Mouse (Mus musculus) ES-Bruce4 (cell line): Measurements from ENCODE around the gene AI413582. TPM values are rescaled to one million over a fixed set of nuclear protein-coding genes. Genes with fewer than 3 reads are reported as not detected.
A peak's percentile ranks its signal among the peaks of the same experiment; 100 is the strongest.

Experiments used
- H3K27ac ChIP-seq: 2 replicates; pipeline ENCODE4 v1.5.1; 2012; ENCODE audit warnings: low read length, inconsistent platforms; ENCODE audit not compliant: insufficient read depth
- H3K27me3 ChIP-seq: 2 replicates; pipeline ENCODE4 v1.6.1; 2012; ENCODE audit warnings: mild to moderate bottlenecking, low read length, inconsistent platforms; ENCODE audit not compliant: control insufficient read depth, poor library complexity, insufficient read depth, severe bottlenecking
- H3K36me3 ChIP-seq: 2 replicates; pipeline ENCODE4 v1.6.1; 2012; ENCODE audit warnings: inconsistent platforms, mild to moderate bottlenecking, low read length, moderate library complexity; ENCODE audit not compliant: control insufficient read depth, poor library complexity, insufficient read depth, severe bottlenecking
- H3K4me1 ChIP-seq: one replicate; pipeline ENCODE4 v1.8.1; 2011; ENCODE audit warnings: low read length; ENCODE audit not compliant: control insufficient read depth, insufficient read depth
- H3K4me3 ChIP-seq: 2 replicates; pipeline ENCODE4 v1.5.1; 2011; ENCODE audit warnings: low read depth, mild to moderate bottlenecking, low read length
- H3K9ac ChIP-seq: 2 replicates; pipeline ENCODE4 v1.6.1; 2012; ENCODE audit warnings: low read depth, mild to moderate bottlenecking, inconsistent platforms; ENCODE audit not compliant: poor library complexity, severe bottlenecking
- H3K9me3 ChIP-seq: replicated peaks from 2 replicates; pipeline ENCODE4 v1.6.1; 2012; ENCODE audit warnings: mild to moderate bottlenecking, low read length, inconsistent platforms; ENCODE audit not compliant: control insufficient read depth, poor library complexity, insufficient read depth, severe bottlenecking
- CTCF ChIP-seq: IDR thresholded peaks from one replicate; pipeline ENCODE4 v1.8.1; 2011; ENCODE audit warnings: low read depth, low read length
- EP300 ChIP-seq: IDR thresholded peaks from 2 replicates; pipeline ENCODE4 v1.6.1; 2011; ENCODE audit warnings: low read depth, low read length; ENCODE audit not compliant: insufficient read depth
- POLR2A ChIP-seq: IDR thresholded peaks from one replicate; pipeline ENCODE4 v1.8.1; 2011; ENCODE audit warnings: low read length; ENCODE audit not compliant: insufficient read depth
- polyA plus RNA-seq: library from polyadenylated mRNA; stranded (reverse); fragments of >200 nt; gene quantifications from 2 replicates; pipeline ENCODE4 v1.2.4, GENCODE M21; 2011; ENCODE audit warnings: low read depth; ENCODE audit not compliant: missing spikeins, insufficient read depth, insufficient read length

AI413582 gene
- polyA plus RNA-seq, 1 experiment: 14.4 TPM

DNA sequence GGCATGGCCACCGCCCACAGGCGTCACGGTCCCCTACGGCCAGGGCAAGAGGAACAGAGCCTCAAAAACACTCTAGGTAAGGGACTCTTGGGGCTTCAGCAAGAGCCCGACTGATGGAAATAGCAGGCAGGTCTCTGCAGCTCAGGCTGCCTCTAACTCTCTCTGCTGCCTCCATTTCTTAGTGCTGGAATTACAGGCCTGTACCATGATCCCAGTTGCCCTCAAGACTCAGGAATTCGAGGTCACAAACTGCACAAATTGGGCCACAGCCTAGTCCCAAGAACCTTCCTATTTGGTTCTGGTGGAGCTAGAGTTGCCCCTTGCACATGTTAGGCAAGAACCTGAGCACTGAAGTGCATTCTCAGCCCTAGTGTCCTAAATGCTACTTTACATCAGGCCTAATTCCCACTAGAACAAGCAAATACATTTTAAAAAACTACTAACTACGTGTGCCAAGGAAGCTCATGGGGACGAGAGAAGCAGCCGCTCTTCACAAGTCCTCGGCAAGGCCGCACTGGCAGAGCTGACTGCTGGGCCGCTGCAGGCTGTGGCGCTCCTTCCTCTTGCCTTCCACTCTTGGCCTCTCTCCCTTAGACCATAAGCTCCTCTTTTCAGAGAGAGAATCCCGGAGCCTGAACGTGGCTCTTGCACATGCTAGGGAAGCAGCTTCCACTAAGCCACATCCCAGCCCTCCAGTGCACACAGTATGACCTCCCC lies 30.3 kb upstream of the AI413582 start:
- Histone ChIP-seq H3K27ac (no peak overlapping the region), H3K4me3 (0 out of 2 replicates have a peak overlapping the region, but pooled peaks have one; percentile 13), H3K9me3 (no peaks in the 10 kb centered on the region), H3K36me3 (no peaks in the 10 kb centered on the region), H3K4me1 (peaks cover under 1% of the 10 kb centered on the region), H3K9ac (no peak overlapping the region), H3K27me3 (no peaks in the 10 kb centered on the region)
- TF ChIP-seq POLR2A: no peak
- TF ChIP-seq CTCF: no peak
- TF ChIP-seq EP300: no peak

DNA sequence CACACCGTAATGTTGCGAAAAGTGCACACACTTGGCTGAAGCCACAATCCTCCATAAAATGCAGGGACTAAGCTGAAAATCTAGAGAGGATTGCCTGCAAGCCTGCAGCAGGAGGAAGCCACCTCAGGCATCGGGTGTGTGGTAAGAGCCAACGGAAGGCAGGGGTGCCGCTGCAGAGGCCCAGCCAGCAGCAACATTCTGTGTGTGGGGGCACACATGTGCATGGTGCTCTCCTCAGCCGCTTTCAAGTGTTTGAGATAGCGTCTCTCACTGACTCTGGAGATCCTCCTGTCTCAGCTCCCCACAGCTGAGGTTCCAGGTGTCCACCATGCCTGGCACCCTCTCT lies 27.0 kb upstream of the AI413582 start:
- no peak overlapping the region for H3K4me3 ChIP-seq
- no peaks in the 10 kb centered on the region for H3K4me1 ChIP-seq
- H3K27me3 ChIP-seq: no peaks in the 10 kb centered on the region
- H3K27ac ChIP-seq: no peak overlapping the region
- H3K36me3 ChIP-seq: no peaks in the 10 kb centered on the region
- no peak overlapping the region for H3K9ac ChIP-seq
- TF ChIP-seq POLR2A: no peak
- no peak for TF ChIP-seq CTCF
- no peak for TF ChIP-seq EP300
- no peaks in the 10 kb centered on the region for H3K9me3 ChIP-seq

DNA sequence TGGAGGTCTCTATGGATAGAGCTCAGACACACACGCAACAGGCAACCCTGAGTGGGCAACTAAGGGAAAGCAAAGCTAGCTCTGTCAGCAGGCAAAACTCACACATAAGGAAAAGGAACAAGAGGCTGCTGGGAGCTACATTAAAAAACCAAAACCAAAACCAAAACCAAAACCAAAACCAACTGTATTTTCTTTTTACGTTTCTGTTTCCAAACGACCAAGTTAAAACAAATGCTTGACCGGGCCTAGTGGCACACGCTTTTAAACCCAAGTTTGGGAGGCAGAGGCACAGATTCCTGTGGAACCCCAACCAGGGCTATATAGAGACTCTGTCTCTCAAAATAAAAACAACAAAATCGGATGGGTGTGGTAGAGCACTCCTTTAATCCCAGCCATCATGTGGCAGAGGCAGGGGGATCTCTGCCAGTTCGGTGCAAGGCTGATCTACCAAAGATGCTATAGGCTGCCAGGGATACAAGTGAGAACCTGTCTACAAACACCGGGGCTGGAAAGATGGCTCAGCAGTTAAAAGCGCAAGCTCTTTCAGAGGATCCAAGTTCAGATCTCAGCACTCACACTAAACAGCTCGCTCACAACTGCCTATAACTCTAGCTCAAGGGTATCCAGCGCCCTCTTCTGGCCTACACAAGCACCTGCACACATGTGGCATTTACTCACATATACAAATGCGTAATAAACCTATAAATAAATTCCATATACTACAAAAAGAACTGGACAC lies 26.4 kb upstream of the AI413582 start:
- TF ChIP-seq CTCF (peak; percentile 59), EP300 (no peak), POLR2A (no peak)
- H3K9ac ChIP-seq: no peak overlapping the region
- H3K36me3 ChIP-seq: no peaks in the 10 kb centered on the region
- no peaks in the 10 kb centered on the region for H3K27me3 ChIP-seq
- no peaks in the 10 kb centered on the region for H3K4me1 ChIP-seq
- H3K4me3 ChIP-seq: no peak overlapping the region
- H3K27ac ChIP-seq: no peak overlapping the region
- H3K9me3 ChIP-seq: no peaks in the 10 kb centered on the region

GRCm38 (mm10) chr17:27588231-27588630 lies 22.7 kb upstream of the AI413582 start:
- TF ChIP-seq POLR2A (no peak), EP300 (no peak), CTCF (no peak)
- H3K4me3 ChIP-seq: no peak overlapping the region
- H3K27ac ChIP-seq: no peak overlapping the region
- no peaks in the 10 kb centered on the region for H3K27me3 ChIP-seq
- no peaks in the 10 kb centered on the region for H3K9me3 ChIP-seq
- H3K9ac ChIP-seq: no peak overlapping the region
- no peaks in the 10 kb centered on the region for H3K36me3 ChIP-seq
- H3K4me1 ChIP-seq: peaks cover 4% of the 10 kb centered on the region

DNA sequence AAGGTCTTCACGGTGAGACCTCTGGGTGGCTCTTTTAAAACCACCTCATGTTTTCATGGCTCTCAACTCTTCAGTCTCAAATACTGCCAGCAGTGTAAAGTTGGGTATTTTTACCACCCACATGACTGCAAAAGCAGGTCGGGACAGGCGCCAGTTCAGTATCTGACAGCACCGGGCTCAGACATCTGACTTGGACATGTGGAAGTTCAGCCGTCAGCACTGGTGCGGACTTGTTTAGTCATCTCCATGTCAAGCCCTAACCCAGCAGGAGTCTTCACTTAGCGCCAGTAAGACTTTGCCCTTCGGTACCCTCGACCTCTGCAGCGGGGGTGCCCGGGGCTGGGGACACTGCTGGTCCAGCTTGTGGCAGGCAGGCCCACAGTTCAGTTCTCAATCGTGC lies 21.7 kb upstream of the AI413582 start:
- Histone ChIP-seq H3K27me3 (no peaks in the 10 kb centered on the region), H3K4me1 (peaks cover 7% of the 10 kb centered on the region), H3K4me3 (no peak overlapping the region), H3K36me3 (no peaks in the 10 kb centered on the region), H3K9me3 (no peaks in the 10 kb centered on the region), H3K9ac (no peak overlapping the region), H3K27ac (no peak overlapping the region)
- TF ChIP-seq EP300 (no peak), CTCF (no peak), POLR2A (no peak)

DNA sequence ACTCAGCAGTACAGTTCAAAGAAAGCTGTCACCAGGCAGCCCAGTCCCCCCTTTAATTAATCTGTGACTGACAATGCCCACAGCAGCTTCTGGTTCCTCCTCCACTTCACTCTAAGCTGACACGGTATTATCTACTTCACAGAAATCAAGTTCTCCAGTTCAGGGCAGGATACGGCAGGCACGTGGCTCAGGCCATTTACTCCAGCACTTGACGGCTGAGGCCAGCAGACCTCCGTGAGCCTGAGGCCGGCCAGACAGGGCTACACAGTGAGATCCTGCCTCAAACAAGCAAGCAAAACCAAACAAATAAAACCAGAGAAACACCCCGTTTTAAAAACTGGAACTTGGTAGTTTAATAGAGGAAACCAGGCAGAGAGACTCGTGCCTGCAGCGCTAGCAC lies 21.1 kb upstream of the AI413582 start:
- Histone ChIP-seq H3K9ac (no peak overlapping the region), H3K4me1 (peaks cover 10% of the 10 kb centered on the region), H3K27ac (no peak overlapping the region), H3K27me3 (no peaks in the 10 kb centered on the region), H3K9me3 (no peaks in the 10 kb centered on the region), H3K36me3 (no peaks in the 10 kb centered on the region), H3K4me3 (no peak overlapping the region)
- no peak for TF ChIP-seq POLR2A
- TF ChIP-seq EP300: no peak
- TF ChIP-seq CTCF: no peak
